Mouse (Mus musculus) C2C12 (cell line): ENCODE data around the gene Lrp1. TPM values are rescaled to one million over a fixed set of nuclear protein-coding genes. Genes with fewer than 3 reads are reported as not detected.

Source experiments
- H3K27me3 ChIP-seq: one replicate; pipeline ENCODE4 v1.6.1; 2011; ENCODE audit not compliant: control insufficient read depth, insufficient read depth, insufficient read length
- H3K36me3 ChIP-seq: one replicate; pipeline ENCODE4 v1.6.1; 2011; ENCODE audit not compliant: control insufficient read depth, insufficient read depth
- H3K4me3 ChIP-seq: one replicate; pipeline ENCODE4 v1.5.1; 2011; ENCODE audit warnings: mild to moderate bottlenecking, control low read depth; ENCODE audit not compliant: poor library complexity, insufficient read depth, severe bottlenecking
- H3K79me2 ChIP-seq: one replicate; pipeline ENCODE4 v1.6.1; 2011; ENCODE audit not compliant: control insufficient read depth, insufficient read depth
- H3K79me3 ChIP-seq: one replicate; pipeline ENCODE4 v1.6.1; 2011; ENCODE audit warnings: low read depth, control low read depth
- H3ac ChIP-seq: one replicate; pipeline ENCODE3; 2011; ENCODE audit warnings: low read depth; ENCODE audit not compliant: control insufficient read depth, insufficient read length
- CEBPB ChIP-seq: IDR thresholded peaks from one replicate; pipeline ENCODE4 v1.6.1; 2011; ENCODE audit warnings: low read depth, mild to moderate bottlenecking, control low read depth, moderate library complexity
- CTCF ChIP-seq: IDR thresholded peaks from one replicate; pipeline ENCODE4 v1.5.1; 2011; ENCODE audit not compliant: control insufficient read depth, insufficient read depth, insufficient read length
- FOSL1 ChIP-seq: IDR thresholded peaks from one replicate; pipeline ENCODE4 v1.8.0; 2011; ENCODE audit warnings: mild to moderate bottlenecking, low read length; ENCODE audit not compliant: poor library complexity, insufficient read depth, severe bottlenecking
- MAX ChIP-seq: IDR thresholded peaks from one replicate; pipeline ENCODE4 v1.6.1; 2011; ENCODE audit warnings: mild to moderate bottlenecking, control low read depth
- MYOD1 ChIP-seq: IDR thresholded peaks from one replicate; pipeline ENCODE4 v1.6.1; 2011; ENCODE audit warnings: low read depth; ENCODE audit not compliant: control insufficient read depth, insufficient read length
- MYOG ChIP-seq: IDR thresholded peaks from one replicate; pipeline ENCODE4 v1.6.1; 2011; ENCODE audit not compliant: control insufficient read depth, insufficient read length; ENCODE audit errors: extremely low read depth
- USF1 ChIP-seq: IDR thresholded peaks from one replicate; pipeline ENCODE4 v1.6.1; 2011; ENCODE audit warnings: low read depth, mild to moderate bottlenecking, control low read depth, moderate library complexity
- polyA plus RNA-seq: library from polyadenylated mRNA; unstranded; fragments of >200 nt; fragmentation: generic; extraction: Trizol; gene quantifications from one replicate; pipeline ENCODE4 v1.2.1, GENCODE M21; 2012; ENCODE audit warnings: missing spikeins

The Lrp1 gene
- polyA plus RNA-seq, 1 experiment: 190 TPM

- Histone ChIP-seq H3K27me3 (no peaks in the 10 kb centered on the region), H3K36me3 (peaks cover 38% of the 10 kb centered on the region), H3ac (no peak overlapping the region), H3K79me3 (no peaks in the 10 kb centered on the region), H3K79me2 (no peaks in the 10 kb centered on the region), H3K4me3 (no peak overlapping the region)
- TF ChIP-seq FOSL1 (no peak), MYOD1 (no peak), CTCF (no peak), CEBPB (no peak), MAX (no peak), MYOG (no peak)
Measured at GRCm38 (mm10) chr10:127499516-127499915, 121.4 kb downstream of the Lrp1 start.

DNA sequence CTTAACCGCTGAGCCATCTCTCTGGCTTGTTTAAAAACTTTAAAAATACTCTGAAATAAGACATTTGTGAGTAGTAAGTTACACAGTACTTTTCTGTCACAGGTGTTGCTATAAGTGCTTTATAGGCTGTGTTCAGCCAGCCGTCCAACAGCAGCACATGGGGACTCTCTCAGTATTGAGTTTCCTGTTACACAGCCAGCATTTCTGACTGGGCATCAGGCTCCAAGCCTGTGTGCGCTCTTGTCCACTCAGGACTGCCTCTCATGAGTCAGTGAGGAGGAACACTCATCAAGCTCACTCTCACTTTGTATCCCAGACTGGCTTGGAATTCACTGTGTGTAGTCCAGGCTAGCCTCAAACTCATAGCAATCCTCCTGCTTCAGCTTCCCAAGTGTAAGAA lies 124.8 kb downstream of the Lrp1 start:
- no peak overlapping the region for H3ac ChIP-seq
- TF ChIP-seq CTCF (no peak), USF1 (no peak)
- no peaks in the 10 kb centered on the region for H3K79me3 ChIP-seq
- H3K4me3 ChIP-seq: no peak overlapping the region
- H3K27me3 ChIP-seq: no peaks in the 10 kb centered on the region
- peaks cover 69% of the 10 kb centered on the region for H3K36me3 ChIP-seq
- H3K79me2 ChIP-seq: no peaks in the 10 kb centered on the region

DNA sequence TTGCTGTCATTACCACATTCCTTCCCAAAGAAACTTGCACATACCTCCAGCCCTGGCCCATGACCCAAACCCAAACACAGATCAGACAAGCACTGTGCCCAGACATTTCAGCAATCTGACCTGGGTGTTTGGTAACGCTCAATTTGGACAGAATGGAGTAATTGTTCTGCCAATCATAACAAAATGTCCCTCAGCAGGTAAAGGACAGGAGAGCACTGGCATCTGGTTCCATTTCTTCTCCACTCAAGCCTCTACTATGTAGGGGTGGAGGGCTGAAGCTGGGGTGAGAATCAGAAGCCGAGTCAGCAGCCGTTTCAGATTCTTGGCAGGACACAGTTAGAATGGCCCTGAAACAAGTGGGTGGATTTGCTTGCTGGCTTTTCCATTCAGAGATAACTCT lies 128.8 kb downstream of the Lrp1 start:
- Histone ChIP-seq H3K4me3 (no peak overlapping the region), H3K36me3 (peaks cover 75% of the 10 kb centered on the region)
- no peak for TF ChIP-seq USF1
- no peak for TF ChIP-seq CEBPB
- no peak for TF ChIP-seq MYOG
- no peak for TF ChIP-seq FOSL1
- no peak for TF ChIP-seq MYOD1
- TF ChIP-seq CTCF: no peak
- TF ChIP-seq MAX: no peak

GRCm38 (mm10) chr10:127491128-127491512 lies 129.8 kb downstream of the Lrp1 start:
- Histone ChIP-seq H3K27me3 (no peaks in the 10 kb centered on the region), H3K4me3 (no peak overlapping the region), H3K36me3 (peaks cover 71% of the 10 kb centered on the region), H3K79me2 (no peaks in the 10 kb centered on the region), H3ac (no peak overlapping the region), H3K79me3 (no peaks in the 10 kb centered on the region)
- TF ChIP-seq CTCF (no peak), USF1 (no peak), CEBPB (no peak), FOSL1 (no peak), MAX (no peak), MYOG (no peak), MYOD1 (no peak)

More for the DNA sequence above, 128.8 kb downstream of the Lrp1 start:
- no peaks in the 10 kb centered on the region for H3K79me2 ChIP-seq
- H3K79me3 ChIP-seq: no peaks in the 10 kb centered on the region
- no peak overlapping the region for H3ac ChIP-seq
- H3K27me3 ChIP-seq: no peaks in the 10 kb centered on the region

DNA sequence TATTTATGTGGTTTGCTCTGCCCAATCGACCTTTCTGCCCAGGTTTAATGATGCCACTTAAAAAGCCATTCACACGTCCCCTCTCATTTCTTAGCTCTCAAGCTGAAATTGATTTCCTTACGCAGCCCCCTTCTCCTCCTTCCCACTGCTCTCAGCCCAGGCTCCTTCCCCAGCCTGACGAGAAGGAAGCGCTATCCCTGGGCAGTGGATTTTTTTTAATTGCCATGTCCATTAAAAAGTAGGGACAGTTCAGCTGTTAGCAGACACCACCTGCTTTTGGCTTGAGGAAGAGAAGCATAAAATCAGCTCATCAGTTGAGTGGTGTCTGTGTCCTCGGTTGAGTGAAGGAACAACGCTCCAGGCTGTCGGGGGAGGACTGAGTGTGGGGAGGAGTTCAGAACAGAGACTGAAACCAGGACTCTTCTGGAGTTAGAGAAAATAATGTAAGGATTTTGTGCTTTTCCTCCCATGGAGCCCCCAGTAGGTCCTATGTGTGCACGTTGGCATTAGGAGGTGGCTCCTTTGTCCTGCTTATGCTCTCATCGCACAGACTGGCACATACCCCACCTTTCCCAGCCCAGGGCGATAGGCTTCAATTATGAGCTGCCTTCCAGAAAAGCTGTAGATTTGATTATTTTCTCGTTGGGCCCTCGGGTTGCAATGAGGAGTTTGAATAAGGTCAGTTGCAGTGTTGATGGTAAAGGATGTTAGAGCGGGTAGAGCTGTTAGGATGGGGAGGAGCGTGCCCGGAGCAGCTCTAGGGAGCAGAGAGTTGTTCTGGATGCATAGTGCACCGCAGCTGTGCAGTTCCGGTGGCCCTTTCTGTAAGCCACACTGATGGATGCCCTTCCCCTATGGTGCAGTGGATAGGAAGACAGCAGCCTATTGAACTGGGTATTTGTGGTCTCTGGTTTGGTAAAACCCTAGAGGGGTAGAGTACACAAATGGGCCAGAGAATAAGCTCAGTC lies 130.5 kb downstream of the Lrp1 start:
- Histone ChIP-seq H3K79me3 (no peaks in the 10 kb centered on the region), H3K36me3 (peaks cover 71% of the 10 kb centered on the region), H3K79me2 (no peaks in the 10 kb centered on the region), H3K27me3 (no peaks in the 10 kb centered on the region), H3K4me3 (no peak overlapping the region), H3ac (no peak overlapping the region)
- no peak for TF ChIP-seq MYOG

- no peaks in the 10 kb centered on the region for H3K79me2 ChIP-seq
- no peaks in the 10 kb centered on the region for H3K79me3 ChIP-seq
- no peak overlapping the region for H3ac ChIP-seq
- no peak for TF ChIP-seq MYOG
- TF ChIP-seq USF1: no peak
- TF ChIP-seq FOSL1: no peak
- TF ChIP-seq CEBPB: no peak
- no peak for TF ChIP-seq MYOD1
- no peak for TF ChIP-seq CTCF
- no peak for TF ChIP-seq MAX
- H3K4me3 ChIP-seq: no peak overlapping the region
- H3K27me3 ChIP-seq: no peaks in the 10 kb centered on the region
- peaks cover 74% of the 10 kb centered on the region for H3K36me3 ChIP-seq
Measured at GRCm38 (mm10) chr10:127488856-127489255, 132.1 kb downstream of the Lrp1 start.

Other genes with a start within 250 kb of the Lrp1 start
- 31.0 TPM for gene R3hdm2, start 240.8 kb downstream of the Lrp1 start, polyA plus RNA-seq
- 9.7 TPM for gene Stac3, start 119.5 kb downstream of the Lrp1 start, polyA plus RNA-seq
- gene Ndufa4l2, start 106.2 kb downstream of the Lrp1 start, polyA plus RNA-seq: 0.42 TPM
- 340 TPM for gene Shmt2, start 98.7 kb downstream of the Lrp1 start, polyA plus RNA-seq
- 1.2 TPM for gene Nxph4, start 86.6 kb downstream of the Lrp1 start, polyA plus RNA-seq
- 0.26 TPM for gene Stat6, start 21.8 kb upstream of the Lrp1 start, polyA plus RNA-seq
- 6.8 TPM for gene Nemp1, start 45.8 kb upstream of the Lrp1 start, polyA plus RNA-seq
- 108 TPM for gene Nab2, start 47.4 kb upstream of the Lrp1 start, polyA plus RNA-seq
- gene Myo1a, start 84.0 kb upstream of the Lrp1 start, polyA plus RNA-seq: 0.16 TPM
- not detected for gene Tac2, start 103.3 kb upstream of the Lrp1 start, polyA plus RNA-seq
- gene Zbtb39, start 118.4 kb upstream of the Lrp1 start, polyA plus RNA-seq: 3.5 TPM
- 0.09 TPM for gene Gpr182, start 130.6 kb upstream of the Lrp1 start, polyA plus RNA-seq
- 0.01 TPM for gene Rdh1, start 138.6 kb upstream of the Lrp1 start, polyA plus RNA-seq
- not detected for gene Rdh16f1, start 138.6 kb upstream of the Lrp1 start, polyA plus RNA-seq
- gene Rdh9, start 155.2 kb upstream of the Lrp1 start, polyA plus RNA-seq: 0.02 TPM
- not detected for gene Rdh16, start 180.0 kb upstream of the Lrp1 start, polyA plus RNA-seq
- gene Rdh19, start 228.8 kb upstream of the Lrp1 start, polyA plus RNA-seq: not detected
- gene Rdh16f2, start 245.3 kb upstream of the Lrp1 start, polyA plus RNA-seq: not detected